12 mouse cellular contexts compared by ENCODE assay signal in the genomic region with DNA sequence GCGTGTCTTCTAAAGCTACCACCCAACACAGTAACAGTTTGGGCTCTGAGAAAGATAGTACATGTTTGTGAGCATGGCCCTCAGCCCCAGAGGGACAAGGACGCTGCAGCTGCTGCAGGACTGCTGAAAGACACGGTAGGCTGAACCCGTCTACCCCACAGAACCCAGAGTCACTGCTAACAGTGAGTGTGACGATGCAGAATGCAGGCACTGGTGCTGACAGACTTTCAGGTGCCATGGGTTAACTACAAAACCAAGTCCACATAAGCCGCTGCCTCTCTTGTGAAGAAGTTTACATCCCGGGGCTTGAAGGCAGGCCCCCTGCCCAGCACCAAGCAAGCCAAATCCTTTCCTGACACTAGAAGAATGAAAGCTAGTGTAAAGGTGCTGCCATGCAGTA. TPM values are rescaled to one million over a fixed set of nuclear protein-coding genes. Genes with fewer than 3 reads are reported as not detected.
DNase-seq lines count a peak whose midpoint lies in the region; ATAC-seq and TF ChIP-seq lines count a peak whose summit lies in the region.
"Had no signal": no experiment of that assay in that cellular context is flagged by ENCODE, and none has a peak within 500 bp of the region (broad histone marks: within the 10 kb centered on the region; RNA-seq: fewer than 3 reads in every experiment).

No protein-coding gene starts in this region.

- H3K27ac ChIP-seq in forebrain, embryonic 10.5 days: no peak overlapping the region
- no peak overlapping the region for H3K27ac ChIP-seq in forebrain, postnatal 0 days (ENCODE audit: low read depth, low read length)
- H3K27ac ChIP-seq in intestine, embryonic 16.5 days (ENCODE audit: low read length): no peak overlapping the region
- H3K27ac ChIP-seq in intestine, postnatal 0 days (ENCODE audit: low read depth, low read length): no peak overlapping the region
- peak overlapping the region; percentile 98 for H3K27ac ChIP-seq in liver, embryonic 16.5 days (ENCODE audit: low read length)
- no peak overlapping the region for H3K27ac ChIP-seq in left cerebral cortex, adult 2 months
- H3K27ac ChIP-seq: embryonic facial prominence, embryonic 15.5 days had no signal

- no peak for ATAC-seq in forebrain, postnatal 0 days
- no peak for ATAC-seq in intestine, embryonic 16.5 days
- no peak for ATAC-seq in intestine, postnatal 0 days
- peak; percentile 32; the same call in 1 of the 2 replicates for ATAC-seq in erythroblast, adult 5-6 weeks (replicated peaks; ENCODE audit: low FRiP score, poor library complexity, severe bottlenecking)
- no peak for ATAC-seq in liver, embryonic 16.5 days (ENCODE audit: low read depth)

- H3K4me3 ChIP-seq in forebrain, embryonic 10.5 days: peak overlapping the region; percentile 86; the same call in 1 of the 2 replicates
- no peak overlapping the region for H3K4me3 ChIP-seq in forebrain, postnatal 0 days (ENCODE audit: low read depth, low read length)
- H3K4me3 ChIP-seq in intestine, embryonic 16.5 days (ENCODE audit: low read length): no peak overlapping the region
- H3K4me3 ChIP-seq in intestine, postnatal 0 days (ENCODE audit: low read depth, low read length): no peak overlapping the region
- H3K4me3 ChIP-seq in liver, embryonic 16.5 days (ENCODE audit: low read depth, low read length): peak overlapping the region; percentile 93
- H3K4me3 ChIP-seq in left cerebral cortex, adult 2 months: no peak overlapping the region

- WGBS in forebrain, embryonic 10.5 days: 89% methylated on average over 7 of the region's 7 CpGs
- 81% methylated on average over 7 of the region's 7 CpGs for WGBS in forebrain, postnatal 0 days
- WGBS in intestine, embryonic 16.5 days: 86% methylated on average over 7 of the region's 7 CpGs
- WGBS in intestine, postnatal 0 days: 81% methylated on average over 7 of the region's 7 CpGs
- WGBS in liver, embryonic 16.5 days (ENCODE audit: insufficient replicate concordance): 63% methylated on average over 7 of the region's 7 CpGs

- TF ChIP-seq CTCF in forebrain, postnatal 0 days (IDR thresholded peaks at IDR 0.05; ENCODE audit: low read depth): no peak
- no peak for TF ChIP-seq CTCF in intestine, postnatal 0 days (IDR thresholded peaks at IDR 0.05; ENCODE audit: low read depth)
- TF ChIP-seq CTCF in left cerebral cortex, adult 2 months (IDR thresholded peaks at IDR 0.05): no peak

- H3K9ac ChIP-seq in forebrain, postnatal 0 days: no peak overlapping the region
- H3K9ac ChIP-seq in intestine, embryonic 16.5 days (ENCODE audit: low read depth, low read length): 0 out of 2 replicates have a peak overlapping the region, but pooled peaks have one; percentile 29
- no peak overlapping the region for H3K9ac ChIP-seq in intestine, postnatal 0 days (ENCODE audit: low read depth, low read length)
- H3K9ac ChIP-seq in liver, embryonic 16.5 days (ENCODE audit: low read depth, low read length): peak overlapping the region; percentile 96
- H3K9ac ChIP-seq: embryonic facial prominence, embryonic 15.5 days had no signal

- no peaks in the 10 kb centered on the region for H3K27me3 ChIP-seq in forebrain, embryonic 10.5 days (ENCODE audit: poor library complexity, severe bottlenecking)
- no peaks in the 10 kb centered on the region for H3K27me3 ChIP-seq in forebrain, postnatal 0 days (ENCODE audit: insufficient read depth, low read length)
- H3K27me3 ChIP-seq in intestine, embryonic 16.5 days (replicated peaks; ENCODE audit: control insufficient read depth, insufficient read depth, low read length): no peaks in the 10 kb centered on the region
- H3K27me3 ChIP-seq in intestine, postnatal 0 days (replicated peaks; ENCODE audit: control insufficient read depth, insufficient read depth, low read length): no peaks in the 10 kb centered on the region
- H3K27me3 ChIP-seq in liver, embryonic 16.5 days (ENCODE audit: control insufficient read depth, insufficient read depth, low read depth, low read length): no peaks in the 10 kb centered on the region
- H3K27me3 ChIP-seq: embryonic facial prominence, embryonic 15.5 days had no signal

- H3K36me3 ChIP-seq in forebrain, embryonic 10.5 days (replicated peaks): peaks cover 55% of the 10 kb centered on the region
- H3K36me3 ChIP-seq in forebrain, postnatal 0 days (ENCODE audit: insufficient read depth): peaks cover 28% of the 10 kb centered on the region
- peaks cover 13% of the 10 kb centered on the region for H3K36me3 ChIP-seq in intestine, embryonic 16.5 days (ENCODE audit: control insufficient read depth, insufficient read depth, low read length)
- H3K36me3 ChIP-seq in intestine, postnatal 0 days (ENCODE audit: control insufficient read depth, insufficient read depth): peaks cover 23% of the 10 kb centered on the region
- H3K36me3 ChIP-seq in liver, embryonic 16.5 days (ENCODE audit: control insufficient read depth, insufficient read depth): peaks cover 30% of the 10 kb centered on the region

- intact Hi-C loops in left cerebral cortex, adult 2 months (cut with DNase I): loop anchor here (10.0 kb wide), 1 partner anchor 383 kb away; a partner anchor contains a TSS

- H3K9me3 ChIP-seq in forebrain, embryonic 10.5 days: no peaks in the 10 kb centered on the region
- no peaks in the 10 kb centered on the region for H3K9me3 ChIP-seq in forebrain, postnatal 0 days (ENCODE audit: low read length)
- H3K9me3 ChIP-seq in intestine, embryonic 16.5 days (ENCODE audit: control insufficient read depth, low read length): no peaks in the 10 kb centered on the region
- H3K9me3 ChIP-seq in intestine, postnatal 0 days (ENCODE audit: control insufficient read depth): no peaks in the 10 kb centered on the region
- no peaks in the 10 kb centered on the region for H3K9me3 ChIP-seq in liver, embryonic 16.5 days (replicated peaks; ENCODE audit: control insufficient read depth, low read length)
- H3K9me3 ChIP-seq: embryonic facial prominence, embryonic 15.5 days had no signal

- DNase-seq in forebrain, embryonic 10.5 days (ENCODE audit: extremely low spot score, low spot score): no peak
- no peak for DNase-seq in forebrain, postnatal 0 days
- DNase-seq in frontal cortex, postnatal 25 days (ENCODE audit: low spot score in 2 of 2): no peak
- no peak for DNase-seq in left cerebral cortex, adult 2 months (ENCODE audit: extremely low spot score in 1 of 2, low spot score in 2 of 2)
- DNase-seq: adrenal gland, postnatal 10 days; cerebellum, adult 18-20 months; kidney, postnatal 4 days had no signal

- H3K4me2 ChIP-seq in forebrain, postnatal 0 days (ENCODE audit: low read depth): no peak overlapping the region
- H3K4me2 ChIP-seq in intestine, embryonic 16.5 days (ENCODE audit: low read depth, low read length): no peak overlapping the region
- H3K4me2 ChIP-seq in intestine, postnatal 0 days (replicated peaks; ENCODE audit: low read depth): no peak overlapping the region
- peak overlapping the region; percentile 91 for H3K4me2 ChIP-seq in liver, embryonic 16.5 days (ENCODE audit: low read depth, low read length)

- H3K4me1 ChIP-seq in forebrain, embryonic 10.5 days: peaks cover 44% of the 10 kb centered on the region
- H3K4me1 ChIP-seq in forebrain, postnatal 0 days (ENCODE audit: insufficient read depth): peaks cover 16% of the 10 kb centered on the region
- H3K4me1 ChIP-seq in intestine, embryonic 16.5 days (ENCODE audit: control insufficient read depth, insufficient read depth, low read length): peaks cover 23% of the 10 kb centered on the region
- H3K4me1 ChIP-seq in intestine, postnatal 0 days (replicated peaks; ENCODE audit: control insufficient read depth, insufficient read depth, low read length): peaks cover 5% of the 10 kb centered on the region; the same call in 1 of the 2 replicates
- peaks cover 48% of the 10 kb centered on the region for H3K4me1 ChIP-seq in liver, embryonic 16.5 days (ENCODE audit: control insufficient read depth, low read depth, low read length)

RNA-seq across cellular contexts. Expression of a gene that starts 2.6 kb away (rescaled TPM):
- 454 and 466 TPM in 2 replicates for polyA plus RNA-seq in forebrain, embryonic 10.5 days (2016; fragmentation: Nextera tagmentation; extraction: Ambion mirVana)
- 417 and 478 TPM in 2 replicates for total RNA-seq in forebrain, postnatal 0 days (2014; rRNA removed)
- 350 and 388 TPM in 2 replicates for polyA plus RNA-seq in forebrain, postnatal 0 days (2015; fragmentation: Nextera tagmentation; extraction: Ambion mirVana)
- polyA plus RNA-seq in intestine, embryonic 16.5 days (2015; fragmentation: Nextera tagmentation; extraction: Ambion mirVana): 181 and 223 TPM in 2 replicates
- 139 and 141 TPM in 2 replicates for polyA plus RNA-seq in intestine, postnatal 0 days (2015; fragmentation: Nextera tagmentation; extraction: Ambion mirVana)
- total RNA-seq in erythroblast, adult 5-6 weeks (2015; ENCODE audit: low replicate concordance): 54.0 and 58.3 TPM in 2 replicates
- 55.8 and 90.1 TPM in 2 replicates for total RNA-seq in erythroblast, adult 5-6 weeks (2017; ENCODE audit: low replicate concordance)
- 159 and 168 TPM in 2 replicates for polyA plus RNA-seq in liver, embryonic 16.5 days (2015; fragmentation: Nextera tagmentation; extraction: Ambion mirVana)
- total RNA-seq in left cerebral cortex, adult 2 months (2021): 100 to 1,000 TPM; 315 to 319 TPM

RNA-seq across cellular contexts. Expression of a gene that starts 53.9 kb away (rescaled TPM):
- 2.6 and 3.6 TPM in 2 replicates for polyA plus RNA-seq in forebrain, embryonic 10.5 days (2016; fragmentation: Nextera tagmentation; extraction: Ambion mirVana)
- total RNA-seq in forebrain, postnatal 0 days (2014; rRNA removed): 4.3 and 5.1 TPM in 2 replicates
- polyA plus RNA-seq in forebrain, postnatal 0 days (2015; fragmentation: Nextera tagmentation; extraction: Ambion mirVana): 2.3 and 2.5 TPM in 2 replicates
- polyA plus RNA-seq in intestine, embryonic 16.5 days (2015; fragmentation: Nextera tagmentation; extraction: Ambion mirVana): 35.1 and 37.0 TPM in 2 replicates
- polyA plus RNA-seq in intestine, postnatal 0 days (2015; fragmentation: Nextera tagmentation; extraction: Ambion mirVana): 43.0 and 45.4 TPM in 2 replicates
- total RNA-seq in erythroblast, adult 5-6 weeks (2015; ENCODE audit: low replicate concordance): 4.0 TPM in 1 of 2 replicates, not detected in the other
- 3.0 TPM in 1 of 2 replicates, not detected in the other for total RNA-seq in erythroblast, adult 5-6 weeks (2017; ENCODE audit: low replicate concordance)
- polyA plus RNA-seq in liver, embryonic 16.5 days (2015; fragmentation: Nextera tagmentation; extraction: Ambion mirVana): 24.9 and 31.0 TPM in 2 replicates
- total RNA-seq in left cerebral cortex, adult 2 months (2021): under 1 TPM in 1 of 2 experiments, not detected in 1; 0.56 TPM

Comparison
In these comparisons a context has a peak if more than half of its experiments do, and no peak if none do; other contexts are left out.
1. H3K4me3 ChIP-seq: peak in forebrain, embryonic 10.5 days (single experiment) and liver, embryonic 16.5 days (single experiment); none in forebrain, postnatal 0 days (single experiment), intestine, embryonic 16.5 days (single experiment), intestine, postnatal 0 days (single experiment) and left cerebral cortex, adult 2 months (single experiment).
2. H3K9ac ChIP-seq: peak in intestine, embryonic 16.5 days (single experiment) and liver, embryonic 16.5 days (single experiment); none in forebrain, postnatal 0 days (single experiment) and intestine, postnatal 0 days (single experiment).